Mouse (Mus musculus) myocyte (in vitro differentiated cells): Measurements from ENCODE around the gene Hmbs.

Experiments used
- POLR2A ChIP-seq: IDR thresholded peaks from one replicate; pipeline ENCODE4 v1.6.1; 2011; ENCODE audit warnings: low read depth, mild to moderate bottlenecking, control low read depth, moderate library complexity; ENCODE audit not compliant: insufficient read length
- REST ChIP-seq: IDR thresholded peaks from one replicate; pipeline ENCODE4 v1.6.1; 2011; ENCODE audit warnings: mild to moderate bottlenecking, control low read depth, moderate library complexity; ENCODE audit not compliant: insufficient read depth, insufficient read length
- USF1 ChIP-seq: IDR thresholded peaks from one replicate; pipeline ENCODE4 v1.6.1; 2011; ENCODE audit warnings: low read depth, mild to moderate bottlenecking, control low read depth, moderate library complexity

DNA sequence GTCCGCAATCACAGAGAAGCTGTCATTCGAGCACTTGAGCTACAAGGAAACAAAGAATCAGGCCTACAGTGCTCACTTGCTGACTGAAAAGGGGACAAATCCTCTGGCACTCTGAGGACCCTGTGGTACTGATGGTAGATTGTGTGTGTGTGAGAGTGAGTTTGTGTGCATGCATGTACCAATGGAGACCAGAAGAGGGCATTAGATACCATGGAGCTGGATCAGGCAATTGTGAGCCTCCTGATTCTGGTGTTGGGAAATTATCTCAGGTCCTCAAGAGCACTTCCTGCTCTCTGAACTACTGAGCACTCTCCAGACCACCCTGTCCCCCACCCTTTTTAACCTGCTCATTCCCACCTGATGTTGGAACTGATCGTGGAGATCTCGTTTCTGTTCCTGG, 4.5 kb upstream of the Hmbs start:
- TF ChIP-seq POLR2A (no peak), USF1 (no peak), REST (no peak)
